Mouse (Mus musculus) erythroblast, embryonic 14.5 days (primary cell): ENCODE measurements around the gene Bhlhb9.

Source experiments
- GATA1 ChIP-seq: IDR thresholded peaks from 2 replicates; pipeline ENCODE4 v1.6.1; 2012; ENCODE audit warnings: low read length, inconsistent platforms, mixed read lengths
- TAL1 ChIP-seq: IDR thresholded peaks from 3 replicates; pipeline ENCODE4 v1.6.1; 2012; ENCODE audit warnings: low read length, inconsistent platforms, mixed read lengths

DNA sequence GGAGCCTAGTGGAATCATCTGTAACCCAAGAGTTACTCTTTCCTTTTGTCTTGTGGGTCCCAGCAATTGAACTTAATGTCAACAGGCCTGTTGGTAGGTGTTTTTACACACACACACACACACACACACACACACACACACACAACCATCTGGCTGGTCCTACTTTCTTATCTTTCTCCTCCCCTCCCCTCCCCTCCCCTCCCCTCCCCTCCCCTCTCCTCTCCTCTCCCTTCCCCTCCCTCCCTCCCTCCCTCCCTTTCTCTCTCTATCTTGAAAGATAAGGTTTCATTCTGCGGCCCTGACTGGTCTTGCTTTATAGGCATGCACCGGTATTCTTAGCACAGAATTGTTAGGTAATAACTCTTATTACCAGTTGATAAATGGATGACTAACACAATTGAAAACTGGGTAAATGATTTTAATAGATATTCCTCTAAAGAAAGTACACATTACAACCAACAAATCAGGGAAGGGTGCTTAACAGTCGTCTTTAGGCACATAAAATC lies 29.3 kb upstream of the Bhlhb9 start:
- no peak for TF ChIP-seq GATA1
- TF ChIP-seq TAL1 = no peak
